Mouse (Mus musculus) stomach, embryonic 14.5 days (tissue): Measurements from ENCODE around the gene Tbc1d10c. TPM values are rescaled to one million over a fixed set of nuclear protein-coding genes. Genes with fewer than 3 reads are reported as not detected.

Experiments used
- ATAC-seq: fragments of 200-750 bp; cut with Nextera tagmentation; 2 replicates; pipeline ENCODE4 v1.8.0; 2017; ENCODE audit warnings: low read depth, moderate TSS enrichment; ENCODE audit not compliant: insufficient number of reproducible peaks, insufficient read depth, low FRiP score
- H3K27ac ChIP-seq: fragments of 300-500 bp; sonication (generic); 2 replicates; pipeline ENCODE4 v1.5.1; 2014; ENCODE audit warnings: mild to moderate bottlenecking, low read length, moderate library complexity, mixed read lengths
- H3K27me3 ChIP-seq: fragments of 300-500 bp; sonication (generic); 2 replicates; pipeline ENCODE4 v1.6.1; 2014; ENCODE audit warnings: low read length, control low read depth, mixed read lengths; ENCODE audit not compliant: control insufficient read depth, insufficient read depth
- H3K36me3 ChIP-seq: fragments of 300-500 bp; sonication (generic); 2 replicates; pipeline ENCODE4 v1.6.1; 2014; ENCODE audit warnings: mild to moderate bottlenecking, control low read depth, low read length, moderate library complexity, mixed read lengths; ENCODE audit not compliant: control insufficient read depth, insufficient read depth
- H3K4me1 ChIP-seq: fragments of 300-500 bp; sonication (generic); 2 replicates; pipeline ENCODE4 v1.6.1; 2014; ENCODE audit warnings: low read length, control low read depth, mixed read lengths; ENCODE audit not compliant: control insufficient read depth, insufficient read depth
- H3K4me2 ChIP-seq: fragments of 300-500 bp; sonication (generic); replicated peaks from 2 replicates; pipeline ENCODE4 v1.6.1; 2014; ENCODE audit warnings: low read depth, low read length, control low read depth
- H3K4me3 ChIP-seq: fragments of 300-500 bp; sonication (generic); 2 replicates; pipeline ENCODE4 v1.5.1; 2014; ENCODE audit warnings: low read depth, low read length, control low read depth
- H3K9ac ChIP-seq: fragments of 300-500 bp; sonication (generic); replicated peaks from 2 replicates; pipeline ENCODE4 v1.6.1; 2014; ENCODE audit warnings: low read depth, mild to moderate bottlenecking, control low read depth, low read length, moderate library complexity, mixed read lengths
- H3K9me3 ChIP-seq: fragments of 300-500 bp; sonication (generic); 2 replicates; pipeline ENCODE4 v1.6.1; 2016; ENCODE audit warnings: low read depth, low read length, control low read depth; ENCODE audit not compliant: control insufficient read depth
- WGBS: fragments of 180-500 bp; shearing (Covaris S2); extraction: QIAGEN DNeasy Blood & Tissue Kit; methylation state at CpG from one replicate; pipeline ENCODE4 v1.1.7; 2014; 5-methylcytosine and 5-hydroxymethylcytosine counted together
- polyA plus RNA-seq: library from polyadenylated mRNA; unstranded; fragments of >200 nt; fragmentation: Nextera tagmentation; extraction: Ambion mirVana; gene quantifications from 2 replicates; pipeline ENCODE4 v1.2.1, GENCODE M21; 2014

The Tbc1d10c gene
- polyA plus RNA-seq, 1 experiment from 2014 or later = 2.5 TPM

GRCm38 (mm10) chr19:4201291-4201909 lies 10.3 kb upstream of the Tbc1d10c start, which contains the start of gene Rad9a:
Gene Rad9a, minus strand, starts transcription at chr19:4201662.
- Histone ChIP-seq H3K4me2 (peak within 1 kb of the TSS; percentile 75), H3K4me1 (peaks cover 19% of the 10 kb centered on the region; the same call in 1 of the 2 replicates), H3K36me3 (peaks cover 31% of the 10 kb centered on the region), H3K27ac (peak within 1 kb of the TSS; percentile 69), H3K27me3 (no peaks in the 10 kb centered on the region), H3K9ac (peak within 1 kb of the TSS; percentile 69), H3K9me3 (no peaks in the 10 kb centered on the region), H3K4me3 (peak within 1 kb of the TSS; percentile 75)
- peak; percentile 86 for ATAC-seq
- under 1% methylated on average over 34 of the region's 34 CpGs for WGBS

- Histone ChIP-seq H3K27me3 (no peaks in the 10 kb centered on the region), H3K27ac (no peak overlapping the region), H3K4me3 (no peak overlapping the region), H3K4me1 (peaks cover 34% of the 10 kb centered on the region), H3K9ac (no peak overlapping the region), H3K36me3 (peaks cover 65% of the 10 kb centered on the region), H3K9me3 (no peaks in the 10 kb centered on the region), H3K4me2 (no peak overlapping the region)
- 73% methylated on average over 3 of the region's 3 CpGs for WGBS
- ATAC-seq = no peak
Measured at GRCm38 (mm10) chr19:4197180-4197579, 6.1 kb upstream of the Tbc1d10c start.

GRCm38 (mm10) chr19:4196548-4196947 lies 5.5 kb upstream of the Tbc1d10c start:
- peaks cover 65% of the 10 kb centered on the region for H3K36me3 ChIP-seq
- peaks cover 31% of the 10 kb centered on the region for H3K4me1 ChIP-seq
- H3K27me3 ChIP-seq = no peaks in the 10 kb centered on the region
- H3K4me3 ChIP-seq = no peak overlapping the region
- H3K9ac ChIP-seq = no peak overlapping the region
- no peaks in the 10 kb centered on the region for H3K9me3 ChIP-seq
- 44% methylated on average over 5 of the region's 5 CpGs for WGBS
- no peak overlapping the region for H3K4me2 ChIP-seq
- no peak overlapping the region for H3K27ac ChIP-seq
- no peak for ATAC-seq

- Histone ChIP-seq H3K4me3 (no peak overlapping the region), H3K9me3 (no peaks in the 10 kb centered on the region), H3K4me1 (peaks cover 31% of the 10 kb centered on the region), H3K27ac (no peak overlapping the region), H3K36me3 (peaks cover 65% of the 10 kb centered on the region), H3K4me2 (no peak overlapping the region), H3K9ac (no peak overlapping the region), H3K27me3 (no peaks in the 10 kb centered on the region)
- 54% methylated on average over 2 of the region's 2 CpGs for WGBS
- ATAC-seq = no peak
Measured at GRCm38 (mm10) chr19:4196048-4196447, 5.0 kb upstream of the Tbc1d10c start.

- 73% methylated on average over 12 of the region's 12 CpGs for WGBS
- Histone ChIP-seq H3K36me3 (peaks cover 61% of the 10 kb centered on the region), H3K9me3 (no peaks in the 10 kb centered on the region), H3K27me3 (no peaks in the 10 kb centered on the region), H3K4me1 (peaks cover 23% of the 10 kb centered on the region), H3K27ac (no peak overlapping the region), H3K4me3 (no peak overlapping the region), H3K4me2 (no peak overlapping the region), H3K9ac (no peak overlapping the region)
- no peak for ATAC-seq
Measured at GRCm38 (mm10) chr19:4194776-4195650, 3.9 kb upstream of the Tbc1d10c start.

- no peak overlapping the region for H3K4me2 ChIP-seq
- 81% methylated on average over 8 of the region's 8 CpGs for WGBS
- peaks cover 23% of the 10 kb centered on the region for H3K4me1 ChIP-seq
- no peak overlapping the region for H3K9ac ChIP-seq
- H3K27me3 ChIP-seq = no peaks in the 10 kb centered on the region
- no peak overlapping the region for H3K4me3 ChIP-seq
- H3K36me3 ChIP-seq = peaks cover 54% of the 10 kb centered on the region
- no peak overlapping the region for H3K27ac ChIP-seq
- H3K9me3 ChIP-seq = no peaks in the 10 kb centered on the region
- ATAC-seq = no peak
Measured at GRCm38 (mm10) chr19:4194021-4194724, 3.1 kb upstream of the Tbc1d10c start.

GRCm38 (mm10) chr19:4193129-4193528 lies 2.0 kb upstream of the Tbc1d10c start:
- H3K27me3 ChIP-seq = no peaks in the 10 kb centered on the region
- H3K9ac ChIP-seq = peak overlapping the region; percentile 92
- H3K36me3 ChIP-seq = peaks cover 46% of the 10 kb centered on the region
- H3K9me3 ChIP-seq = no peaks in the 10 kb centered on the region
- no peak for ATAC-seq
- H3K4me1 ChIP-seq = peaks cover 23% of the 10 kb centered on the region
- H3K4me2 ChIP-seq = peak overlapping the region; percentile 97
- H3K27ac ChIP-seq = no peak overlapping the region
- 47% methylated on average over 6 of the region's 6 CpGs for WGBS
- H3K4me3 ChIP-seq = peak overlapping the region; percentile 98

GRCm38 (mm10) chr19:4192251-4192985 lies 1.3 kb upstream of the Tbc1d10c start:
- H3K4me2 ChIP-seq = peak overlapping the region; percentile 97
- no peaks in the 10 kb centered on the region for H3K9me3 ChIP-seq
- peaks cover 23% of the 10 kb centered on the region for H3K4me1 ChIP-seq
- H3K27me3 ChIP-seq = no peaks in the 10 kb centered on the region
- H3K9ac ChIP-seq = peak overlapping the region; percentile 92
- H3K27ac ChIP-seq = peak overlapping the region; percentile 96
- ATAC-seq = peak; percentile 39; the same call in 1 of the 2 replicates
- WGBS = under 1% methylated on average over 52 of the region's 52 CpGs
- H3K4me3 ChIP-seq = peak overlapping the region; percentile 98
- H3K36me3 ChIP-seq = peaks cover 44% of the 10 kb centered on the region
